Mouse (Mus musculus): Measurements from ENCODE around the gene Ppm1k. TPM values are rescaled to one million over a fixed set of nuclear protein-coding genes. Genes with fewer than 3 reads are reported as not detected.
"Not testable (repeated sequence)": the region's sequence is repeated elsewhere in the genome, so short reads cannot be mapped to it uniquely, and the experiment has no call there.

The Ppm1k gene
- polyA plus RNA-seq, 1 experiment from 2014 or later, result 6.0 TPM

- H3K4me2 ChIP-seq, result no peak overlapping the region
- no peak for TF ChIP-seq CTCF (IDR thresholded peaks at IDR 0.05; ENCODE audit: low read depth)
Measured at GRCm38 (mm10) chr6:57513351-57514034, 21.8 kb downstream of the Ppm1k start.

GRCm38 (mm10) chr6:57511899-57512298 is 23.4 kb downstream of the Ppm1k start:
- H3K27me3 ChIP-seq (ENCODE audit: insufficient read depth, low read length), result no peaks in the 10 kb centered on the region
- DNase-seq (no peak), ATAC-seq (ENCODE audit: insufficient read depth) (no peak)
- H3K4me1 ChIP-seq (ENCODE audit: insufficient read depth), result no peaks in the 10 kb centered on the region
- H3K9ac ChIP-seq, result no peak overlapping the region
- TF ChIP-seq CTCF (IDR thresholded peaks at IDR 0.05; ENCODE audit: low read depth), result no peak
- no peak overlapping the region for H3K27ac ChIP-seq (ENCODE audit: low read depth)
- peaks cover 26% of the 10 kb centered on the region; the same call in 1 of the 2 replicates for H3K36me3 ChIP-seq (ENCODE audit: insufficient read depth)
- WGBS, result 81% methylated on average over 5 of the region's 5 CpGs
- H3K9me3 ChIP-seq (ENCODE audit: low read depth, low read length), result no peaks in the 10 kb centered on the region
- H3K4me3 ChIP-seq (ENCODE audit: low read depth, low read length), result no peak overlapping the region
- no peak overlapping the region for H3K4me2 ChIP-seq

More at GRCm38 (mm10) chr6:57513351-57514034, 21.8 kb downstream of the Ppm1k start:
- ATAC-seq (ENCODE audit: insufficient read depth), result no peak
- Histone ChIP-seq H3K9me3 (ENCODE audit: low read depth, low read length) (no peaks in the 10 kb centered on the region), H3K9ac (no peak overlapping the region), H3K27me3 (ENCODE audit: insufficient read depth, low read length) (no peaks in the 10 kb centered on the region), H3K4me3 (ENCODE audit: low read depth, low read length) (no peak overlapping the region), H3K4me1 (ENCODE audit: insufficient read depth) (no peaks in the 10 kb centered on the region), H3K27ac (ENCODE audit: low read depth) (no peak overlapping the region), H3K36me3 (ENCODE audit: insufficient read depth) (peaks cover 26% of the 10 kb centered on the region; the same call in 1 of the 2 replicates)
- DNase-seq, result no peak
- 45% methylated on average over 7 of the region's 7 CpGs for WGBS

GRCm38 (mm10) chr6:57503662-57504379 is 31.4 kb downstream of the Ppm1k start:
- Histone ChIP-seq H3K4me3 (ENCODE audit: low read depth, low read length) (no peak overlapping the region), H3K4me2 (no peak overlapping the region), H3K9me3 (ENCODE audit: low read depth, low read length) (no peaks in the 10 kb centered on the region), H3K27ac (ENCODE audit: low read depth) (no peak overlapping the region), H3K4me1 (ENCODE audit: insufficient read depth) (no peaks in the 10 kb centered on the region), H3K27me3 (ENCODE audit: insufficient read depth, low read length) (no peaks in the 10 kb centered on the region), H3K9ac (no peak overlapping the region), H3K36me3 (ENCODE audit: insufficient read depth) (no peaks in the 10 kb centered on the region)
- WGBS, result 49% methylated on average over 3 of the region's 3 CpGs
- DNase-seq (no peak), ATAC-seq (ENCODE audit: insufficient read depth) (no peak)
- TF ChIP-seq CTCF (IDR thresholded peaks at IDR 0.05; ENCODE audit: low read depth), result no peak

GRCm38 (mm10) chr6:57499209-57499608 is 36.1 kb downstream of the Ppm1k start:
- WGBS, result 57% methylated on average over 2 of the region's 2 CpGs
- ATAC-seq (ENCODE audit: insufficient read depth), result no peak

GRCm38 (mm10) chr6:57468161-57468560 is 67.1 kb downstream of the Ppm1k start:
- not testable (repeated sequence) for H3K4me2 ChIP-seq; ATAC-seq (ENCODE audit: insufficient read depth); H3K9me3 ChIP-seq (ENCODE audit: low read depth, low read length); H3K9ac ChIP-seq; H3K27ac ChIP-seq (ENCODE audit: low read depth); DNase-seq; H3K4me1 ChIP-seq (ENCODE audit: insufficient read depth); H3K36me3 ChIP-seq (ENCODE audit: insufficient read depth); H3K27me3 ChIP-seq (ENCODE audit: insufficient read depth, low read length); H3K4me3 ChIP-seq (ENCODE audit: low read depth, low read length)
- WGBS, result 26% methylated on average over 3 of the region's 3 CpGs

More at GRCm38 (mm10) chr6:57499209-57499608, 36.1 kb downstream of the Ppm1k start:
- no peaks in the 10 kb centered on the region for H3K27me3 ChIP-seq (ENCODE audit: insufficient read depth, low read length)
- H3K27ac ChIP-seq (ENCODE audit: low read depth), result no peak overlapping the region
- H3K4me2 ChIP-seq, result no peak overlapping the region
- H3K9me3 ChIP-seq (ENCODE audit: low read depth, low read length), result no peaks in the 10 kb centered on the region
- no peak overlapping the region for H3K9ac ChIP-seq
- H3K4me3 ChIP-seq (ENCODE audit: low read depth, low read length), result no peak overlapping the region
- no peak for DNase-seq
- TF ChIP-seq CTCF (IDR thresholded peaks at IDR 0.05; ENCODE audit: low read depth), result no peak
- no peaks in the 10 kb centered on the region for H3K4me1 ChIP-seq (ENCODE audit: insufficient read depth)
- no peaks in the 10 kb centered on the region for H3K36me3 ChIP-seq (ENCODE audit: insufficient read depth)

Other genes starting within 250 kb of the Ppm1k start
- not detected in 2 replicates for gene Vmn1r16, start 206.0 kb downstream of the Ppm1k start, polyA plus RNA-seq (2014; fragmentation: Nextera tagmentation; extraction: Ambion mirVana)
- not detected in 2 replicates for gene Vmn1r17, start 171.7 kb downstream of the Ppm1k start, polyA plus RNA-seq (2014; fragmentation: Nextera tagmentation; extraction: Ambion mirVana)
- gene Vmn1r18, start 139.7 kb downstream of the Ppm1k start, polyA plus RNA-seq (2014; fragmentation: Nextera tagmentation; extraction: Ambion mirVana), result not detected in 2 replicates
- gene Vmn1r19, start 131.7 kb downstream of the Ppm1k start, polyA plus RNA-seq (2014; fragmentation: Nextera tagmentation; extraction: Ambion mirVana), result not detected in 2 replicates
- gene Vmn1r20, start 106.5 kb downstream of the Ppm1k start, polyA plus RNA-seq (2014; fragmentation: Nextera tagmentation; extraction: Ambion mirVana), result not detected in 2 replicates
- gene Herc6, start 45.5 kb upstream of the Ppm1k start, polyA plus RNA-seq (2014; fragmentation: Nextera tagmentation; extraction: Ambion mirVana), result 3.7 and 3.9 TPM in 2 replicates
- 19.1 and 19.9 TPM in 2 replicates for gene Pyurf, start 156.6 kb upstream of the Ppm1k start, polyA plus RNA-seq (2014; fragmentation: Nextera tagmentation; extraction: Ambion mirVana)
- gene Lancl2, start 167.1 kb upstream of the Ppm1k start, polyA plus RNA-seq (2014; fragmentation: Nextera tagmentation; extraction: Ambion mirVana), result 29.9 and 30.2 TPM in 2 replicates